Mouse (Mus musculus) embryonic facial prominence, embryonic 11.5 days (tissue): Measurements from ENCODE around the gene Tmem259. TPM values are rescaled to one million over a fixed set of nuclear protein-coding genes. Genes with fewer than 3 reads are reported as not detected.

Source experiments
- polyA plus RNA-seq: library from polyadenylated mRNA; unstranded; fragments of >200 nt; fragmentation: Nextera tagmentation; extraction: Ambion mirVana; gene quantifications from 2 replicates; pipeline ENCODE4 v1.2.1, GENCODE M21; 2014

Tmem259 gene
- polyA plus RNA-seq, 1 experiment from 2014 or later, result 13.4 TPM

Other genes with a start within 250 kb of the Tmem259 start
- 30.5 and 35.6 TPM in 2 replicates for gene Polrmt, start 237.7 kb downstream of the Tmem259 start, polyA plus RNA-seq
- 0.25 and 0.38 TPM in 2 replicates for gene Fgf22, start 229.3 kb downstream of the Tmem259 start, polyA plus RNA-seq
- 65.1 and 72.7 TPM in 2 replicates for gene Rnf126, start 217.4 kb downstream of the Tmem259 start, polyA plus RNA-seq
- 2.4 and 2.7 TPM in 2 replicates for gene Fstl3, start 207.1 kb downstream of the Tmem259 start, polyA plus RNA-seq
- gene Prss57, start 193.4 kb downstream of the Tmem259 start, polyA plus RNA-seq, result not detected in 2 replicates
- gene Palm, start 190.8 kb downstream of the Tmem259 start, polyA plus RNA-seq, result 85.7 and 102 TPM in 2 replicates
- 0.39 and 0.82 TPM in 2 replicates for gene Misp, start 163.3 kb downstream of the Tmem259 start, polyA plus RNA-seq
- 237 and 257 TPM in 2 replicates for gene Ptbp1, start 129.9 kb downstream of the Tmem259 start, polyA plus RNA-seq
- gene Prtn3, start 109.9 kb downstream of the Tmem259 start, polyA plus RNA-seq, result 10.9 and 11.2 TPM in 2 replicates
- gene Plppr3, start 109.7 kb downstream of the Tmem259 start, polyA plus RNA-seq, result 78.3 and 85.8 TPM in 2 replicates
- gene Elane, start 98.1 kb downstream of the Tmem259 start, polyA plus RNA-seq, result 0.50 and 0.88 TPM in 2 replicates
- gene Cfd, start 93.5 kb downstream of the Tmem259 start, polyA plus RNA-seq, result not detected in 2 replicates
- 36.5 and 36.9 TPM in 2 replicates for gene Med16, start 75.4 kb downstream of the Tmem259 start, polyA plus RNA-seq
- 4.3 and 11.5 TPM in 2 replicates for gene Gm26602, start 73.5 kb downstream of the Tmem259 start, polyA plus RNA-seq
- 0.48 and 0.75 TPM in 2 replicates for gene Kiss1r, start 67.4 kb downstream of the Tmem259 start, polyA plus RNA-seq
- gene R3hdm4, start 63.1 kb downstream of the Tmem259 start, polyA plus RNA-seq, result 116 and 122 TPM in 2 replicates
- 5.0 and 5.2 TPM in 2 replicates for gene Arid3a, start 57.3 kb downstream of the Tmem259 start, polyA plus RNA-seq
- gene Wdr18, start 24.2 kb downstream of the Tmem259 start, polyA plus RNA-seq, result 118 and 123 TPM in 2 replicates
- 0.21 and 0.22 TPM in 2 replicates for gene Grin3b, start 13.6 kb downstream of the Tmem259 start, polyA plus RNA-seq
- gene Cnn2, start 4.3 kb upstream of the Tmem259 start, polyA plus RNA-seq, result 255 and 271 TPM in 2 replicates
- 0.98 and 1.3 TPM in 2 replicates for gene Abca7, start 12.2 kb upstream of the Tmem259 start, polyA plus RNA-seq
- gene Arhgap45, start 32.3 kb upstream of the Tmem259 start, polyA plus RNA-seq, result 5.2 and 6.7 TPM in 2 replicates
- 266 and 287 TPM in 2 replicates for gene Polr2e, start 55.5 kb upstream of the Tmem259 start, polyA plus RNA-seq
- 515 and 565 TPM in 2 replicates for gene Gpx4, start 62.8 kb upstream of the Tmem259 start, polyA plus RNA-seq
- 5.6 and 6.6 TPM in 2 replicates for gene Sbno2, start 121.2 kb upstream of the Tmem259 start, polyA plus RNA-seq
- gene Stk11, start 131.5 kb upstream of the Tmem259 start, polyA plus RNA-seq, result 16.6 and 18.5 TPM in 2 replicates
- 360 and 371 TPM in 2 replicates for gene Atp5d, start 154.3 kb upstream of the Tmem259 start, polyA plus RNA-seq
- 6.8 and 9.0 TPM in 2 replicates for gene Cbarp, start 156.5 kb upstream of the Tmem259 start, polyA plus RNA-seq
- 60.3 and 62.1 TPM in 2 replicates for gene Midn, start 163.9 kb upstream of the Tmem259 start, polyA plus RNA-seq
- 74.0 and 77.8 TPM in 2 replicates for gene Cirbp, start 181.7 kb upstream of the Tmem259 start, polyA plus RNA-seq
- 6.0 and 6.8 TPM in 2 replicates for gene 1600002K03Rik, start 188.6 kb upstream of the Tmem259 start, polyA plus RNA-seq
- gene Efna2, start 195.2 kb upstream of the Tmem259 start, polyA plus RNA-seq, result 34.6 and 42.3 TPM in 2 replicates
- gene Mum1, start 242.1 kb upstream of the Tmem259 start, polyA plus RNA-seq, result 75.1 and 94.3 TPM in 2 replicates